Mouse (Mus musculus) forebrain, postnatal 0 days (tissue): ENCODE measurements around the gene Rorc. TPM values are rescaled to one million over a fixed set of nuclear protein-coding genes. Genes with fewer than 3 reads are reported as not detected.

Experiments used
- ATAC-seq: fragments of 200-750 bp; cut with Nextera tagmentation; 2 replicates; pipeline ENCODE4 v1.8.0; 2017; ENCODE audit warnings: mild to moderate bottlenecking, moderate library complexity
- DNase-seq: peaks from one replicate; pipeline ENCODE4 v3.0.0-alpha.2; 2015
- H3K27ac ChIP-seq: fragments of 300-500 bp; sonication (generic); 2 replicates; pipeline ENCODE4 v1.5.1; 2014; ENCODE audit warnings: low read depth, mild to moderate bottlenecking, antibody characterized with exemption, low read length, moderate library complexity, mixed read lengths
- H3K27me3 ChIP-seq: fragments of 300-500 bp; sonication (generic); 2 replicates; pipeline ENCODE4 v1.6.1; 2014; ENCODE audit warnings: mild to moderate bottlenecking, low read length, mixed read lengths; ENCODE audit not compliant: insufficient read depth
- H3K36me3 ChIP-seq: fragments of 300-500 bp; sonication (generic); 2 replicates; pipeline ENCODE4 v1.6.1; 2014; ENCODE audit warnings: mild to moderate bottlenecking, moderate library complexity; ENCODE audit not compliant: insufficient read depth
- H3K4me1 ChIP-seq: fragments of 300-500 bp; sonication (generic); 2 replicates; pipeline ENCODE4 v1.6.1; 2014; ENCODE audit warnings: antibody characterized with exemption; ENCODE audit not compliant: insufficient read depth
- H3K4me2 ChIP-seq: fragments of 300-500 bp; sonication (generic); 2 replicates; pipeline ENCODE4 v1.6.1; 2014; ENCODE audit warnings: low read depth, mild to moderate bottlenecking, moderate library complexity
- H3K4me3 ChIP-seq: fragments of 300-500 bp; sonication (generic); 2 replicates; pipeline ENCODE4 v1.5.1; 2014; ENCODE audit warnings: low read depth, low read length, mixed read lengths
- H3K9ac ChIP-seq: fragments of 300-500 bp; sonication (generic); 2 replicates; pipeline ENCODE4 v1.6.1; 2014; ENCODE audit warnings: mild to moderate bottlenecking
- H3K9me3 ChIP-seq: fragments of 300-500 bp; sonication (generic); 2 replicates; pipeline ENCODE4 v1.6.1; 2016; ENCODE audit warnings: low read length
- CTCF ChIP-seq: sonication (generic); IDR thresholded peaks from 2 replicates; pipeline ENCODE4 v1.5.1; 2016; ENCODE audit warnings: antibody characterized with exemption, control low read depth, low read depth
- WGBS: fragments of 180-500 bp; shearing (Covaris S2); extraction: QIAGEN DNeasy Blood & Tissue Kit; methylation state at CpG from one replicate; pipeline ENCODE4 v1.1.7; 2014; 5-methylcytosine and 5-hydroxymethylcytosine counted together
- polyA plus RNA-seq: library from polyadenylated mRNA; unstranded; fragments of >200 nt; fragmentation: Nextera tagmentation; extraction: Ambion mirVana; gene quantifications from 2 replicates; pipeline ENCODE4 v1.2.1, GENCODE M21; 2015
- total RNA-seq: library from RNA; depleted of rRNA; stranded (reverse); fragments of >200 nt; gene quantifications from 2 replicates; pipeline ENCODE4 v1.2.3, GENCODE M21; 2014; rRNA removed

Gene Rorc
- total and polyA plus RNA-seq, 2 experiments from 2014 or later: 0.27 to 0.29 TPM

- Histone ChIP-seq H3K4me2 (peak within 1 kb of the TSS; percentile 92), H3K27me3 (no peaks in the 10 kb centered on the region), H3K9me3 (no peaks in the 10 kb centered on the region), H3K36me3 (peaks cover 31% of the 10 kb centered on the region), H3K27ac (peak within 1 kb of the TSS; percentile 70), H3K4me1 (no peaks in the 10 kb centered on the region), H3K4me3 (peak within 1 kb of the TSS; percentile 96), H3K9ac (peak within 1 kb of the TSS; percentile 92)
- ATAC-seq (peak; percentile 98), DNase-seq (peak; percentile 97)
- under 1% methylated on average over 39 of the region's 39 CpGs for WGBS
- TF ChIP-seq CTCF: no peak
Measured at GRCm38 (mm10) chr3:94442951-94443596, 70.5 kb downstream of the Rorc start, which contains the start of gene Mrpl9. Gene Mrpl9, plus strand, starts transcription at chr3:94443318.

GRCm38 (mm10) chr3:94443597-94443964 lies 71.0 kb downstream of the Rorc start, which contains the start of gene Oaz3:
Gene Oaz3, minus strand, starts transcription at chr3:94443915.
- under 1% methylated on average over 24 of the region's 24 CpGs for WGBS
- no peak for TF ChIP-seq CTCF
- ATAC-seq (peak; percentile 44; the same call in 1 of the 2 replicates), DNase-seq (no peak)
- peak within 1 kb of the TSS; percentile 92 for H3K4me2 ChIP-seq
- no peaks in the 10 kb centered on the region for H3K27me3 ChIP-seq
- peak within 1 kb of the TSS; percentile 70 for H3K27ac ChIP-seq
- no peaks in the 10 kb centered on the region for H3K9me3 ChIP-seq
- no peaks in the 10 kb centered on the region for H3K4me1 ChIP-seq
- peak within 1 kb of the TSS; percentile 92 for H3K9ac ChIP-seq
- peaks cover 35% of the 10 kb centered on the region for H3K36me3 ChIP-seq
- H3K4me3 ChIP-seq: peak within 1 kb of the TSS; percentile 96

Other genes starting within 250 kb of the Rorc start
- not detected in 2 replicates for gene Gm10696, start 194.6 kb upstream of the Rorc start, total RNA-seq
- gene Gm10696, start 194.6 kb upstream of the Rorc start, polyA plus RNA-seq: not detected in 2 replicates
- gene Gm5286, start 176.1 kb upstream of the Rorc start, total RNA-seq: 0.14 TPM in 1 of 2 replicates, not detected in the other
- not detected in 2 replicates for gene Gm5286, start 176.1 kb upstream of the Rorc start, polyA plus RNA-seq
- gene Gm4778, start 108.8 kb upstream of the Rorc start, total RNA-seq: not detected in 2 replicates
- gene Gm4778, start 108.8 kb upstream of the Rorc start, polyA plus RNA-seq: not detected in 2 replicates
- 34.3 and 37.7 TPM in 2 replicates for gene Them4, start 62.7 kb upstream of the Rorc start, total RNA-seq
- gene Them4, start 62.7 kb upstream of the Rorc start, polyA plus RNA-seq: 52.6 and 59.3 TPM in 2 replicates
- not detected in 2 replicates for gene Them5, start 30.7 kb upstream of the Rorc start, total RNA-seq
- 0.11 TPM in 1 of 2 replicates, not detected in the other for gene Them5, start 30.7 kb upstream of the Rorc start, polyA plus RNA-seq
- 0.62 and 3.0 TPM in 2 replicates for gene C2cd4d, start 10.4 kb upstream of the Rorc start, total RNA-seq
- 1.7 TPM in 2 replicates for gene C2cd4d, start 10.4 kb upstream of the Rorc start, polyA plus RNA-seq
- 1.0 TPM in 2 replicates for gene Lingo4, start 25.7 kb downstream of the Rorc start, total RNA-seq
- gene Lingo4, start 25.7 kb downstream of the Rorc start, polyA plus RNA-seq: 0.43 and 1.2 TPM in 2 replicates
- 9.8 and 13.6 TPM in 2 replicates for gene Tdrkh, start 40.5 kb downstream of the Rorc start, total RNA-seq
- 43.8 and 49.2 TPM in 2 replicates for gene Tdrkh, start 40.5 kb downstream of the Rorc start, polyA plus RNA-seq
- 66.4 and 71.6 TPM in 2 replicates for gene Mrpl9, start 70.5 kb downstream of the Rorc start, total RNA-seq
- 51.9 and 56.7 TPM in 2 replicates for gene Mrpl9, start 70.5 kb downstream of the Rorc start, polyA plus RNA-seq
- gene Oaz3, start 71.1 kb downstream of the Rorc start, total RNA-seq: not detected in 2 replicates
- gene Oaz3, start 71.1 kb downstream of the Rorc start, polyA plus RNA-seq: 0.34 and 0.85 TPM in 2 replicates
- gene Celf3, start 105.5 kb downstream of the Rorc start, total RNA-seq: 223 and 278 TPM in 2 replicates
- gene Celf3, start 105.5 kb downstream of the Rorc start, polyA plus RNA-seq: 247 and 295 TPM in 2 replicates
- gene Riiad1, start 107.5 kb downstream of the Rorc start, total RNA-seq: 7.3 and 14.2 TPM in 2 replicates
- 24.7 and 27.1 TPM in 2 replicates for gene Riiad1, start 107.5 kb downstream of the Rorc start, polyA plus RNA-seq
- gene Snx27, start 209.9 kb downstream of the Rorc start, total RNA-seq: 71.8 and 75.2 TPM in 2 replicates
- 49.0 and 80.0 TPM in 2 replicates for gene Snx27, start 209.9 kb downstream of the Rorc start, polyA plus RNA-seq